Mouse (Mus musculus) brain, embryonic 14.5 days (tissue): ENCODE measurements around the gene Gm12830.

ENCODE experiments used
- CTCF ChIP-seq: fragments of 200-500 bp; IDR thresholded peaks from 2 replicates; pipeline ENCODE4 v1.5.1; 2012; ENCODE audit warnings: inconsistent platforms, mild to moderate bottlenecking, moderate library complexity, borderline replicate concordance; ENCODE audit not compliant: insufficient read depth, insufficient read length; ENCODE audit errors: extremely low read depth
- POLR2A ChIP-seq: fragments of 200-500 bp; IDR thresholded peaks from 2 replicates; pipeline ENCODE4 v1.6.1; 2012; ENCODE audit warnings: mild to moderate bottlenecking, inconsistent platforms, borderline replicate concordance; ENCODE audit not compliant: poor library complexity, insufficient read depth, insufficient read length, severe bottlenecking; ENCODE audit errors: extremely low read depth

- TF ChIP-seq CTCF = no peak
- no peak for TF ChIP-seq POLR2A
These were observed 2.4 kb upstream of the Gm12830 start for GRCm38 (mm10) chr4:114818963-114819702.
